Mouse (Mus musculus) kidney, embryonic 16.5 days (tissue): ENCODE measurements around the gene Coq9. TPM values are rescaled to one million over a fixed set of nuclear protein-coding genes. Genes with fewer than 3 reads are reported as not detected.
"Not testable (repeated sequence)": the region's sequence is repeated elsewhere in the genome, so short reads cannot be mapped to it uniquely, and the experiment has no call there.

Experiments
- ATAC-seq: fragments of 200-750 bp; cut with Nextera tagmentation; 2 replicates; pipeline ENCODE4 v1.8.0; 2017; ENCODE audit warnings: moderate TSS enrichment; ENCODE audit not compliant: low FRiP score, low TSS enrichment
- H3K27ac ChIP-seq: fragments of 300-500 bp; sonication (generic); 2 replicates; pipeline ENCODE4 v1.5.1; 2014; ENCODE audit warnings: low read length
- H3K27me3 ChIP-seq: fragments of 300-500 bp; sonication (generic); 2 replicates; pipeline ENCODE4 v1.6.1; 2014; ENCODE audit warnings: low read length, control low read depth, mixed read lengths; ENCODE audit not compliant: insufficient read depth
- H3K36me3 ChIP-seq: fragments of 300-500 bp; sonication (generic); 2 replicates; pipeline ENCODE4 v1.6.1; 2014; ENCODE audit warnings: low read length, control low read depth, mixed read lengths; ENCODE audit not compliant: insufficient read depth
- H3K4me1 ChIP-seq: fragments of 300-500 bp; sonication (generic); 2 replicates; pipeline ENCODE4 v1.6.1; 2014; ENCODE audit warnings: low read length, control low read depth, mixed read lengths; ENCODE audit not compliant: insufficient read depth
- H3K4me2 ChIP-seq: fragments of 300-500 bp; sonication (generic); replicated peaks from 2 replicates; pipeline ENCODE4 v1.6.1; 2014; ENCODE audit warnings: low read depth, low read length
- H3K4me3 ChIP-seq: fragments of 300-500 bp; sonication (generic); 2 replicates; pipeline ENCODE4 v1.5.1; 2014; ENCODE audit warnings: mild to moderate bottlenecking, low read length
- H3K9ac ChIP-seq: fragments of 300-500 bp; sonication (generic); replicated peaks from 2 replicates; pipeline ENCODE4 v1.6.1; 2014; ENCODE audit warnings: low read length
- H3K9me3 ChIP-seq: fragments of 300-500 bp; sonication (generic); 2 replicates; pipeline ENCODE4 v1.6.1; 2016; ENCODE audit warnings: low read length, control low read depth
- WGBS: fragments of 180-500 bp; shearing (Covaris S2); extraction: QIAGEN DNeasy Blood & Tissue Kit; methylation state at CpG from one replicate; pipeline ENCODE4 v1.1.7; 2014; 5-methylcytosine and 5-hydroxymethylcytosine counted together
- polyA plus RNA-seq: library from polyadenylated mRNA; unstranded; fragments of >200 nt; fragmentation: Nextera tagmentation; extraction: Ambion mirVana; gene quantifications from 2 replicates; pipeline ENCODE4 v1.2.1, GENCODE M21; 2015

Gene Coq9
- polyA plus RNA-seq, 1 experiment from 2014 or later: 110 TPM

GRCm38 (mm10) chr8:94836456-94837240, 1.5 kb upstream of the Coq9 start:
- 48% methylated on average over 11 of the region's 11 CpGs for WGBS
- peak overlapping the region; percentile 93 for H3K4me2 ChIP-seq
- H3K9me3 ChIP-seq: no peaks in the 10 kb centered on the region
- H3K27me3 ChIP-seq: no peaks in the 10 kb centered on the region
- peaks cover 3% of the 10 kb centered on the region for H3K36me3 ChIP-seq
- peak overlapping the region; percentile 80 for H3K9ac ChIP-seq
- ATAC-seq: no peak
- H3K4me3 ChIP-seq: peak overlapping the region; percentile 74
- no peak overlapping the region for H3K27ac ChIP-seq
- H3K4me1 ChIP-seq: peaks cover 23% of the 10 kb centered on the region

- Histone ChIP-seq H3K27ac (peak overlapping the region; percentile 85), H3K27me3 (no peaks in the 10 kb centered on the region), H3K9ac (peak overlapping the region; percentile 81), H3K36me3 (peaks cover 5% of the 10 kb centered on the region; the same call in 1 of the 2 replicates), H3K9me3 (no peaks in the 10 kb centered on the region), H3K4me3 (peak overlapping the region; percentile 74), H3K4me1 (peaks cover 19% of the 10 kb centered on the region), H3K4me2 (peak overlapping the region; percentile 70)
- ATAC-seq: peak; percentile 68
- WGBS: under 1% methylated on average over 24 of the region's 24 CpGs
Observed at GRCm38 (mm10) chr8:94838600-94838999, 479 bp downstream of the Coq9 start.

- Histone ChIP-seq H3K27ac (no peak overlapping the region), H3K9ac (no peak overlapping the region)
- ATAC-seq: no peak
Observed at GRCm38 (mm10) chr8:94841183-94841582, 3.1 kb downstream of the Coq9 start.

GRCm38 (mm10) chr8:94850049-94850448, 11.9 kb downstream of the Coq9 start:
- Histone ChIP-seq H3K36me3 (peaks cover 51% of the 10 kb centered on the region), H3K9me3 (no peaks in the 10 kb centered on the region), H3K27me3 (no peaks in the 10 kb centered on the region), H3K4me3 (no peak overlapping the region), H3K4me2 (no peak overlapping the region), H3K27ac (no peak overlapping the region), H3K9ac (no peak overlapping the region), H3K4me1 (no peaks in the 10 kb centered on the region)
- ATAC-seq: no peak
- WGBS: 92% methylated on average over 5 of the region's 5 CpGs

More at GRCm38 (mm10) chr8:94841183-94841582, 3.1 kb downstream of the Coq9 start:
- no peaks in the 10 kb centered on the region for H3K9me3 ChIP-seq
- WGBS: 47% methylated on average over 2 of the region's 2 CpGs
- peaks cover 20% of the 10 kb centered on the region for H3K36me3 ChIP-seq
- no peaks in the 10 kb centered on the region for H3K27me3 ChIP-seq
- no peak overlapping the region for H3K4me3 ChIP-seq
- H3K4me2 ChIP-seq: no peak overlapping the region
- peaks cover 16% of the 10 kb centered on the region for H3K4me1 ChIP-seq

GRCm38 (mm10) chr8:94854761-94855160, 16.6 kb downstream of the Coq9 start:
- ATAC-seq, H3K9ac ChIP-seq, H3K4me1 ChIP-seq, H3K4me2 ChIP-seq, H3K27ac ChIP-seq, H3K27me3 ChIP-seq, H3K9me3 ChIP-seq, H3K4me3 ChIP-seq: not testable (repeated sequence)
- H3K36me3 ChIP-seq: peaks cover 36% of the 10 kb centered on the region
- WGBS: 92% methylated on average over 11 of the region's 11 CpGs

- Histone ChIP-seq H3K4me1 (peaks cover 10% of the 10 kb centered on the region), H3K36me3 (peaks cover 28% of the 10 kb centered on the region), H3K4me3 (peak overlapping the region; percentile 92), H3K9ac (no peak overlapping the region), H3K4me2 (no peak overlapping the region), H3K9me3 (no peaks in the 10 kb centered on the region), H3K27me3 (no peaks in the 10 kb centered on the region), H3K27ac (no peak overlapping the region)
- ATAC-seq: no peak
- WGBS: 33% methylated on average over 5 of the region's 5 CpGs
Observed at GRCm38 (mm10) chr8:94857011-94857345, 18.9 kb downstream of the Coq9 start.

- Histone ChIP-seq H3K27me3 (no peaks in the 10 kb centered on the region), H3K36me3 (peaks cover 31% of the 10 kb centered on the region), H3K9me3 (no peaks in the 10 kb centered on the region), H3K4me1 (peaks cover 10% of the 10 kb centered on the region), H3K27ac (peak within 1 kb of the TSS; percentile 39; the same call in 1 of the 2 replicates), H3K4me2 (peak within 1 kb of the TSS; percentile 67), H3K4me3 (peak within 1 kb of the TSS; percentile 92), H3K9ac (peak within 1 kb of the TSS; percentile 95)
- WGBS: under 1% methylated on average over 68 of the region's 68 CpGs
- ATAC-seq: peak; percentile 83
Observed at GRCm38 (mm10) chr8:94857346-94858173, 19.4 kb downstream of the Coq9 start, which contains the start of gene Polr2c. Polr2c (plus strand) TSS chr8:94857450.

GRCm38 (mm10) chr8:94861352-94861910, 23.3 kb downstream of the Coq9 start:
- H3K4me3 ChIP-seq: no peak overlapping the region
- no peak overlapping the region for H3K27ac ChIP-seq
- no peak overlapping the region for H3K4me2 ChIP-seq
- no peaks in the 10 kb centered on the region for H3K9me3 ChIP-seq
- H3K9ac ChIP-seq: no peak overlapping the region
- peaks cover 45% of the 10 kb centered on the region for H3K36me3 ChIP-seq
- ATAC-seq: no peak
- WGBS: 74% methylated on average over 8 of the region's 8 CpGs
- peaks cover 10% of the 10 kb centered on the region for H3K4me1 ChIP-seq
- H3K27me3 ChIP-seq: no peaks in the 10 kb centered on the region

GRCm38 (mm10) chr8:94862487-94863220, 24.5 kb downstream of the Coq9 start:
- Histone ChIP-seq H3K27ac (peak overlapping the region; percentile 35; the same call in 1 of the 2 replicates), H3K4me3 (no peak overlapping the region), H3K9me3 (no peaks in the 10 kb centered on the region), H3K27me3 (no peaks in the 10 kb centered on the region), H3K36me3 (peaks cover 54% of the 10 kb centered on the region), H3K4me1 (peaks cover 10% of the 10 kb centered on the region), H3K4me2 (no peak overlapping the region), H3K9ac (no peak overlapping the region)
- ATAC-seq: no peak
- WGBS: 78% methylated on average over 12 of the region's 12 CpGs
